Mouse (Mus musculus): ENCODE measurements around the gene Kdm2a. TPM values are rescaled to one million over a fixed set of nuclear protein-coding genes. Genes with fewer than 3 reads are reported as not detected.
"Not testable (repeated sequence)": the region's sequence is repeated elsewhere in the genome, so short reads cannot be mapped to it uniquely, and the experiment has no call there.

Gene Kdm2a
- total RNA-seq, 2 experiments from 2014 or later, result 82.4 to 85.3 TPM

DNA sequence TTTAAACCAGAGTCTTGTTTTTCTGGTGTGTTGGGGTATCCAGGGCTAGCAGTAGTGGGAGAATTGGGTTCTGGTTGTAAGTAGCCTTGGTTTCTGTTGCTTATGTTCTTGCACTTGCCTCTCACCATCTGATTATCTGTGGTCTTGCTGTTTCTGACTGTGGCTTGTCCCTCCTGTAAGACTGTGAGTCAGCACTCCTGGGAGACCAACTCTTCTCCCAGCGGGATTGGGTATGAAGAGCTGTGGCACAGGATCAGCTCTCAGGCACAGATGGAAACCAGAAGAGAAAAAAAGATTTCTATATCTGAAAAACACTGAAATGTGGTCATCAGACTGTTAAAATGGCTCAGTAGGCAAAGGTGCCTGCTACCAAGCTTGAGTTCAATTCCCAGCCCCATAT is 16.5 kb upstream of the Kdm2a start:
- DNase-seq, result no peak

- no peak for DNase-seq
Measured at GRCm38 (mm10) chr19:4409062-4409461, 11.0 kb upstream of the Kdm2a start.

DNA sequence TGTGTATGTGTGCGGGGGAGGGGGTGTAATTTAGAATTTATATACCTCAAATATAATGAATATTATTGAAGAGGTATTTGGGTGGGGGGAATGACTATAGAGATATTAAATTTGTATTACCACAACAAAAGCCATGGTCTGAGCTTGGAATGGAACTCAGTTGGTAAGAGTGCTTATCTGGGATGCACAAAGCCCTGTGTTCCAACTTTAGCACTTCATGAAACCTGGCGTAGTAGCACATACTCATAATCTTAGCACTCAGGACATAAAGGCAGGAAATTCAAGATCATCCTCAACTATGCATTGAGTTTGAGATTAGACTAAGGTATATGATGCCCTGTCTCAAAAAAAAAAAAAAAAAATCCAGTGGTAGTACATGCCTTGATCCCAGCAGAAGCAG is 6.8 kb upstream of the Kdm2a start:
- no peak for DNase-seq

DNA sequence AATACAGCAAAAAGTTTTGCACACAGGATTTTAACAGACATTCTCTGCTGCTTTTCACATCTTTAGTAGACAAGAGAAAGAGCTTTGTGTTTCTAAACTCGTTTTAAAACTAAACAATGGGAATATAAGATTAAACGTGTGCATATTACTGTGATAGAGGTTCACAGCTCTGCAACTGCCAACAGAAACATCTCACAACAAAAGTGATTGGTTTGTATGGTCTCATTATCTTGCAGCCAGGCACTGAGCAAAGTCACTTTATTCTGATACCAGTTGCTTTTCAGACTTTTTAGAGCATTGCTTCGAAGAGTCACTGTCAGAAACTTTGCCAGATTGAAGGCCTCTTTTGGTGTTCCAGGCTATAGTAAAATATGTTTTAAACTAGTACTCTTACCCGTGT is 874 bp upstream of the Kdm2a start:
- DNase-seq, result no peak

DNA sequence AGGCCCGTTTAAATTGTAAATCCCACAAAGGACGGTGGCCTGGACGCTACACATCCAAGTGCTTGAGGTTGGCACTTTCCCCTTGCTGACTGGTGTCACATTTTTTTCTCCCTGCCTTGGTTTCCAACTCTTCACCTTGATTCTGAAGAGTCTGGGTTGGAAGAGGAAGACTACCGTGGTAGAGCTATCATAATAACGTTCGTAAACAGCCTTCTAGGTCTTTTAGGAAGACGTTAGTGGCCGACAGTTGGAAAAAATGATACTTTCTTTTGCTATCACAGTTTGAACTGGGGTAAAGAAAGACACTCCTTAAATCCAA is 504 bp upstream of the Kdm2a start:
- DNase-seq, result no peak

- peak; percentile 92 to 95 for DNase-seq
Measured at GRCm38 (mm10) chr19:4396998-4397797, 887 bp downstream of the Kdm2a start.

DNA sequence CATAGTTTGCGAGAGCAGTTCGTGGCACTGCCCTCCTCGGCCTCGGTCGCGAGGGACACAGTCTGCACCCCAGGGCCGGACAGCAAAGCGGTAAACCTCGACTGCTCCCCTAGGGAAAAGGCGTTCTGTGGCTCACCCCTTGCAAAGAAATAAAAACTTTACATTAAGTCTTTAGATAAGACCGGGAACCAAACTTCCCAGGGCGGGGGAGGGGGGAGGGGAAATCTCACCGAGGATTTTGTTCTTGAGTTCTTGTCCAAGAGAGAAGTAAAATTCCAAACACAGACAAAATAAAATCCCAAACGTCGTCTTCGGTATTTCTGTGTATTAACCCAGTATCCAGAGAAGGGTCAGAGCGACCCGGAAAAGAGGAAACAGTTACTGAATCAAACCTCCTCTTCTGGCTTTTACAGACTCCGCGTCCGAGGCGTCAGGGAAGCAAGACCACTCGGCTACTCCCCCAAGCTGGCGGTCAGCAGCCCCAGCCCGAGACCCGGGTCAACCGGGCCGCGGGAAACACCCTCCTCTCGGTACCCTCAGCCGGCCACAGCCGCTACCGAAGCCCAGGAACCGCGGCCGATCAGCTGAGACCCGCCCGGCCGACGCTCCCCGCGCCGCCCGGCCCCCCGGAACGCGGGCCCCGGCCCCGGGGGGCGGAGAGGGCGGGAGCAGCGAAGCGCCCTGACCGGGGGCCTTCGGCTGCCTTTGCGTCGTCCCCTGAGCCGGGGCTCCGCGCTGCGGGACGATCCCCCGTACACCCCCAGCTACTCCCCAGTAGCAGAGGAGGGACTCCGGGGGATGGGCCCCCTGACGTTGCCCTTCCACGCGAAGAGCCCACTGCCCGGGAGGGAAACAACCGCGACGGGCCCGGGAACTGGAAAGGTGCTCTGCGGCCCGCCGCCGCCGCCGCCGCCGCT is 1.7 kb downstream of the Kdm2a start:
- DNase-seq, result peak; percentile 11 to 19

DNA sequence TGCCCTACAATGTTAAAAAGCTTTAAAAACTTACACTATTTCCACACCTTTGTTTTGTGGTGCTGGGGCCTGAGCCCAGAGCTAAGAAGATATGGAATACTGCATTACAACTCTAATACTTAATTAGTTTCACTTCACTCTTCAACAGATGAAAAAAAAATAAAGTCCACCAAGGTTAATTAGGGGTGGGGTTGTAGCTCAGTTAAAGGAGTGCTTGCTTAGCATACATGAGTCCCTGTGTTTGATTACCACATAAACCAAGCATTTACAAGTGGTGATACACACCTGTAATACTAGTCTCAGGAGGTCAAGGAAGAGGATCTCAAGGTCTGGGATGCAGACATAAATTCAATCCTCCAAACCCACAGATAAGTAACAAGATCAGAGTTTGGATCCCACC is 10.8 kb downstream of the Kdm2a start:
- no peak for DNase-seq

GRCm38 (mm10) chr19:4385026-4385425 is 13.1 kb downstream of the Kdm2a start:
- DNase-seq, result no peak

GRCm38 (mm10) chr19:4384322-4384721 is 13.8 kb downstream of the Kdm2a start:
- no peak for DNase-seq

DNA sequence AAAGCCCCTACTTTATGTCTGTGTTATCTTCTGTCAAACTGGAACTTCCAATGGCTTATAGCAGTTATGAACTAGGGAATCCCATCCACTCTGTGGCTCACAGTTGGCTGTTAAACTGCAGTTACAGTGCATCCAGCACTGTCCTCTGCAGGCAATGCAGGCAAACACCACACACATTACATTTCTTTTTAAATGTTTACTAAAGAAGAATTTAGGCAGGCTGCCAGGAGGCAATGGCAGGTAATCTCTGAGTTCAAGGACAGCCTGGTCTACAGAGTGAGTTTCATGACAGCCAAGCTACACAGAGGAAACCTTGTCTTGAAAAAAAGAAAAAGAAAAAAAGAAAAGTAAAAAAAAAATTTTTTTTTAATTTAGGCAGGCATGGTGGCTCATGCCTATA is 14.8 kb downstream of the Kdm2a start:
- no peak for DNase-seq

DNA sequence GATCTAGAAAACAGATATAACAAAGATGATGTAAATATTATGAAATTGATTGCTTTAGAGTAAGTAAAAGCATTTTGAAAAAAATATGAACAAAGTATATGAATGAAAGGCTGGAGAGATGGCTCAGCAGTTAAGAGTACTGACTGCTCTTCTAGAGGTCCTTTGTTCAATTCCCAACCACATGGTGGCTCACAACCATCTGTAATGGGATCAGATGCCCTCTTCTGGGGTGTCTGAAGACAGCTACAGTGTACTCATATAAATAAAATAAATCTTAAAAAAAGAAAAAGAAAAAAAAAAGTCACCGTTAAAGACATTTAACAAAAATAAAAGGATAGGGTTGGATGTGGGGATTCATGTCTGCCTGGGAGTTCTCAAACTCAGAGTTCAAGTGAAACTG is 15.8 kb downstream of the Kdm2a start:
- DNase-seq, result not testable (repeated sequence)

GRCm38 (mm10) chr19:4370656-4371055 is 27.4 kb downstream of the Kdm2a start:
- no peak for DNase-seq

- DNase-seq, result no peak
Measured at GRCm38 (mm10) chr19:4370254-4370653, 27.8 kb downstream of the Kdm2a start.

DNA sequence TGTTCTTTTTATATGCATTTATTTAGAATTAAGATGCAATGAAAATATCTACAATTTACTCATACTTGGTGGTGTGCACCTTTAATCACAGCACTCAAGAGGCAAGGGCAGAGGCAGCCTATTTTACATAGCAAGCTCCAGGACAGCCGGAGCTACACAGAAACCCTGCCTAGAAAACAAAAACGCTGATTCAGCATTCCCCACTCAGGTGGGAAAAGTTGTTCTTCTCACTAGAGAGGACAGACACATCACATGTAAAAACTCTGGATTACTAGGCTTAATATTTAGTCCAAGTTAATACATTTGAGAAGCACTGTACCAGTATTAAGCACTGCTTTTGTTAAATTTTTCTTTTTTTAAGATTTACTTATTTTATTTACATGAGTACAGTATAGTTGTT is 48.6 kb downstream of the Kdm2a start:
- DNase-seq, result no peak

DNA sequence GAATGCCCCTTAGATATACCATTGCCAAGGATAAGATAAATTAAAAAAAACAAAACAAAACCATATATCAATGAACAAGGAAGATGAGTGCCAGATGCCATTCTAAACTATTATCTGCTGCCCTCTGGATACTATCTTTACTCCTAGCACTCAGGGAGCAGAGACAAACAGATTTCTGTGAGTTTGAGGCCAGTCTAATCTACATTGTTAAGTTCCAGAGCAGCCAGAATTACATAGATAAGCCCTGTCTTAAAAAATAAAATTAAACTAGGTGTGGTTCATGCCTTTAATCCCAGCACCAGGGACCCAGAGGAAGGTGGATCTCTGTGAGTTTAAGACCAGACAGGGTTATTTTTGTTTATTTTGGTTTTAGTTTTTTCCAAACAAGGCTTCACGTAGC is 51.6 kb downstream of the Kdm2a start:
- no peak for DNase-seq

GRCm38 (mm10) chr19:4338162-4338561 is 59.9 kb downstream of the Kdm2a start:
- DNase-seq, result no peak

DNA sequence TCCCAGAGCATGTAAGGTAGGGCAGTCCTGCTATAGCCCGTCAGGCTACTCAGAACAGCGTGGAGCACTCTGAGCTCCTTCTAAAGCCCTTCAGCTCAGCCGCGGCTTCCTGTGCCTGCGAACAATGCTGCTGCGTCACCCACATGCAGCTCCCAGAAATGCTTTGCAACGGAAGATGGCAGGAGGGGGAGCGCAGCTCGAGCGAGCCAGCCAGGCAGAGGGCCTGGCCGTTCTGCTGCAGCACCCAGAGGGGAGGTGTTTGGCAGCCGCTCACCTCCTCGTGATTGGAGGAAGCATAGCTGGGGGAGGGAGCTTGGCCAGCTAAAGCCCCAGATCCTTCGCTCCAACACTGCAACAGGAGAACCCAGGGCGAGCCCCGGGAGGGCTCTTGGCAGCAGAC is 64.3 kb downstream of the Kdm2a start:
- peak; percentile 95 for DNase-seq

- no peak for DNase-seq
Measured at GRCm38 (mm10) chr19:4333100-4333775, 64.8 kb downstream of the Kdm2a start.

- peak; percentile 23 to 46 for DNase-seq
Measured at GRCm38 (mm10) chr19:4332653-4333052, 65.4 kb downstream of the Kdm2a start.

GRCm38 (mm10) chr19:4331273-4331672 is 66.8 kb downstream of the Kdm2a start:
- no peak for DNase-seq

DNA sequence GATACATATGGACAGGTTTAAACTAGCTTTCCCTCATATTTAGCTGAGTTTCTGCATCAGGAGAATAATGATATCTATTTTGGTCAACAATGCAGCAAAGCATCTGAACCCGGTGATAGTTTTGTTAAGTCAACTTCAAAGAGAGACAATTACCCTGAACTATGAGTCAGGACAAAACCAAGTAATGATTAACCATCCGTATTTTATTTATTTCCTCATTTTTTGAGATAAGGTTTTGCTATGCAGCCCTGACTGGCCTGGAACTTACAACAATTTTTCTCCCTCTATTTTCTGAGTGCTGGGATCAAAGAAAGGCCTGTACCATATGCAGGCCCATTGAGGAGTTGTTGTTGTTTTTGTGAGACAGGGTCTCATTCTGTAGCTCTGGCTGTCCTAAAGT is 67.5 kb downstream of the Kdm2a start:
- DNase-seq, result no peak

DNA sequence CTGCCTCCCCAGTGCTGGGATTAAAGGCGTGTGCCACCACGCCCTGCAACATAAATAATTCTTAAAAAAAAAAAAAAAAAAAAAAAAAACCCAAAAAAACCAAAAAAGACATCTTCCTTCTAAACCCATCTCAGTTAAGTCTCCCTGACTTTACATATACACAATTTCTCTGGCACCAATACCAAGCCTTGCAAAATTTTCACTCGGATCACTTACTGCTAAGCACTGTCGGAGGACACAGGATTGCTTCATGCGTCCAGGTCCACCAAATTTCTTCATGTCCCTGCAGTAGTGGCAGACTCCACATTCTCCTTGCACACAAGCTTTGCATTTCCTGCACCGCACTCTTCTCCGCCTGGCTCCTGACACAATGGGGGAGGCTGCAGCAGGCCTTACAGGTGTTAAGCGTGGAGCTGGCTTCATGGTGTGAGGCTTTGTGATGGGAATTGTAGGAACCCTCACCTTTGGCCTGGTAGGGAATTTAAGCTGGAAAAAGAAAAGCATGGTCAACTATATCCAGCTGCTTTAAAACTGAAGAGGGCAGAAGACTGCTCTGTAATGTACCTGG is 69.3 kb downstream of the Kdm2a start:
- no peak for DNase-seq

All from layer of hippocampus, postnatal 36 days (tissue).